15 mouse cellular contexts compared by ENCODE assay signal in the genomic region with DNA sequence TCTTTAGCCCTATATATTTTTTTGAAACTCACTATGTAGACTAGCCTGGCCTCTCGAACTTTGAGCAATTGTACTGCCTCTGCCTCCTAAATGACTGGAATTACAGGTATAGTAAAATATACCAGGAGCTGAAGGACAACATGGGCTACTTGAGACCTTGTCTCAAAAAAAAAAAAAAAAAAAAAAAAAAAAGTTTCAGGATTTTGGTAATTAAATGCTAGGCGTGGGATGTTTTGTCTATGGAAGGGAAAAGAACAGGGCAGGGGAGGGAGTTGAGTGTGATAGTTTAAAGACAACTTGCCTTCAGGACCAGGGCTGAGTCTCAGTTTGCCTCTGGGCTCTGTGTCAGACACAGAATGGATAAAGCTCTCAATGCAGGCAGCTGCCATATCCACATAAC. TPM values are rescaled to one million over a fixed set of nuclear protein-coding genes. Genes with fewer than 3 reads are reported as not detected.
A peak's percentile ranks its signal among the peaks of the same experiment; 100 is the strongest.
DNase-seq lines count a peak whose midpoint lies in the region; ATAC-seq and TF ChIP-seq lines count a peak whose summit lies in the region.
"Had no signal": no experiment of that assay in that cellular context is flagged by ENCODE, and none has a peak within 500 bp of the region (broad histone marks: within the 10 kb centered on the region; RNA-seq: fewer than 3 reads in every experiment).

No protein-coding gene starts in this region.

- ATAC-seq in intestine, embryonic 16.5 days, result no peak
- no peak for ATAC-seq in intestine, embryonic 15.5 days
- ATAC-seq in neural tube, embryonic 13.5 days (ENCODE audit: low read depth), result no peak
- ATAC-seq in limb, embryonic 13.5 days (ENCODE audit: low FRiP score, low read depth), result no peak

- H3K27ac ChIP-seq in intestine, embryonic 16.5 days (ENCODE audit: low read length), result no peak overlapping the region; the same call in 1 of the 2 replicates
- no peak overlapping the region for H3K27ac ChIP-seq in intestine, embryonic 15.5 days
- no peak overlapping the region for H3K27ac ChIP-seq in neural tube, embryonic 13.5 days (replicated peaks)
- H3K27ac ChIP-seq in limb, embryonic 13.5 days, result no peak overlapping the region
- H3K27ac ChIP-seq in thymus, adult 2 months (ENCODE audit: control insufficient read depth, insufficient read depth, low read length), result no peak overlapping the region

- no peak for TF ChIP-seq CTCF in thymus, adult 2 months (IDR thresholded peaks at IDR 0.05; ENCODE audit: borderline replicate concordance, control insufficient read depth, extremely low read depth, insufficient read depth, low read length, poor library complexity)

- no peaks in the 10 kb centered on the region for H3K27me3 ChIP-seq in intestine, embryonic 16.5 days (replicated peaks; ENCODE audit: control insufficient read depth, insufficient read depth, low read length)
- H3K27me3 ChIP-seq in intestine, embryonic 15.5 days (replicated peaks), result no peaks in the 10 kb centered on the region
- no peaks in the 10 kb centered on the region for H3K27me3 ChIP-seq in neural tube, embryonic 13.5 days
- H3K27me3 ChIP-seq in limb, embryonic 13.5 days, result no peaks in the 10 kb centered on the region
- H3K27me3 ChIP-seq in thymus, adult 2 months (ENCODE audit: control insufficient read depth, insufficient read depth, low read length), result no peaks in the 10 kb centered on the region

- H3K4me2 ChIP-seq in intestine, embryonic 16.5 days (ENCODE audit: low read depth, low read length), result no peak overlapping the region
- H3K4me2 ChIP-seq in intestine, embryonic 15.5 days (replicated peaks), result no peak overlapping the region
- H3K4me2 ChIP-seq in neural tube, embryonic 13.5 days, result no peak overlapping the region
- peak overlapping the region; percentile 80 for H3K4me2 ChIP-seq in limb, embryonic 13.5 days (replicated peaks)

- no peak for TF ChIP-seq POLR2A in thymus, adult 2 months (IDR thresholded peaks at IDR 0.05; ENCODE audit: control insufficient read depth, extremely low read depth, insufficient read depth, low read length, poor library complexity)

- no peaks in the 10 kb centered on the region for H3K9me3 ChIP-seq in intestine, embryonic 16.5 days (ENCODE audit: control insufficient read depth, low read length)
- no peaks in the 10 kb centered on the region for H3K9me3 ChIP-seq in intestine, embryonic 15.5 days
- H3K9me3 ChIP-seq in neural tube, embryonic 13.5 days, result no peaks in the 10 kb centered on the region
- no peaks in the 10 kb centered on the region for H3K9me3 ChIP-seq in limb, embryonic 13.5 days

- H3K4me1 ChIP-seq in intestine, embryonic 16.5 days (ENCODE audit: control insufficient read depth, insufficient read depth, low read length), result peaks cover 58% of the 10 kb centered on the region
- H3K4me1 ChIP-seq in intestine, embryonic 15.5 days (replicated peaks), result peaks cover 53% of the 10 kb centered on the region
- H3K4me1 ChIP-seq in neural tube, embryonic 13.5 days (replicated peaks), result peaks cover 48% of the 10 kb centered on the region
- H3K4me1 ChIP-seq in limb, embryonic 13.5 days, result peaks cover 34% of the 10 kb centered on the region
- H3K4me1 ChIP-seq in thymus, adult 2 months (replicated peaks; ENCODE audit: control insufficient read depth, insufficient read depth, low read length), result peaks cover 16% of the 10 kb centered on the region

- peak overlapping the region; percentile 96; the same call in 1 of the 2 replicates for H3K9ac ChIP-seq in intestine, embryonic 16.5 days (ENCODE audit: low read depth, low read length)
- no peak overlapping the region; the same call in 1 of the 2 replicates for H3K9ac ChIP-seq in intestine, embryonic 15.5 days
- H3K9ac ChIP-seq in neural tube, embryonic 13.5 days, result 0 out of 2 replicates have a peak overlapping the region, but pooled peaks have one; percentile 84
- H3K9ac ChIP-seq in limb, embryonic 13.5 days, result no peak overlapping the region

- peaks cover 30% of the 10 kb centered on the region for H3K36me3 ChIP-seq in intestine, embryonic 16.5 days (ENCODE audit: control insufficient read depth, insufficient read depth, low read length)
- H3K36me3 ChIP-seq in intestine, embryonic 15.5 days, result peaks cover 30% of the 10 kb centered on the region
- H3K36me3 ChIP-seq in neural tube, embryonic 13.5 days, result peaks cover 46% of the 10 kb centered on the region
- peaks cover 51% of the 10 kb centered on the region for H3K36me3 ChIP-seq in limb, embryonic 13.5 days
- H3K36me3 ChIP-seq in thymus, adult 2 months (ENCODE audit: control insufficient read depth, insufficient read depth, low read length), result peaks cover 19% of the 10 kb centered on the region

- 79% methylated on average over 2 of the region's 2 CpGs for WGBS in intestine, embryonic 16.5 days
- WGBS in intestine, embryonic 15.5 days, result 74% methylated on average over 2 of the region's 2 CpGs
- WGBS in neural tube, embryonic 13.5 days, result 76% methylated on average over 2 of the region's 2 CpGs
- 66% methylated on average over 2 of the region's 2 CpGs for WGBS in limb, embryonic 13.5 days
- WGBS in thymus, adult 2 months, result 94% methylated on average over 2 of the region's 2 CpGs

- H3K4me3 ChIP-seq in intestine, embryonic 16.5 days (ENCODE audit: low read length), result no peak overlapping the region
- no peak overlapping the region for H3K4me3 ChIP-seq in intestine, embryonic 15.5 days (replicated peaks)
- no peak overlapping the region for H3K4me3 ChIP-seq in neural tube, embryonic 13.5 days
- H3K4me3 ChIP-seq in limb, embryonic 13.5 days, result peak overlapping the region; percentile 99; the same call in 1 of the 2 replicates
- H3K4me3 ChIP-seq in thymus, adult 2 months (ENCODE audit: control insufficient read depth, insufficient read depth, low read length), result no peak overlapping the region

- DNase-seq in neural tube, embryonic 10.5 days (ENCODE audit: extremely low spot score, low spot score), result no peak
- DNase-seq in urinary bladder, postnatal 14 days (ENCODE audit: low spot score), result no peak
- no peak for DNase-seq in thymus, adult 2 months
- DNase-seq: adrenal gland, postnatal 10 days; heart, postnatal 10 days; kidney, adult 11 months; layer of hippocampus, adult 9-11 months; lung, postnatal 10 days; right cerebral cortex, postnatal 14 days; thymus, postnatal 25 days had no signal

RNA-seq across cellular contexts. Expression of a gene that starts 2.0 kb away (rescaled TPM):
- polyA plus RNA-seq in intestine, embryonic 16.5 days (2015; fragmentation: Nextera tagmentation; extraction: Ambion mirVana), result 1,365 and 1,538 TPM in 2 replicates
- 992 and 1,107 TPM in 2 replicates for polyA plus RNA-seq in intestine, embryonic 15.5 days (2015; fragmentation: Nextera tagmentation; extraction: Ambion mirVana)
- 329 and 382 TPM in 2 replicates for polyA plus RNA-seq in neural tube, embryonic 13.5 days (2015; fragmentation: Nextera tagmentation; extraction: Ambion mirVana)
- polyA plus RNA-seq in limb, embryonic 13.5 days (2015; fragmentation: Nextera tagmentation; extraction: Ambion mirVana), result 775 and 791 TPM in 2 replicates
- 125 and 139 TPM in 2 replicates for polyA plus RNA-seq in thymus, adult 2 months (2012; rRNA removed)

RNA-seq across cellular contexts. Expression of a gene that starts 6.4 kb away (rescaled TPM):
- polyA plus RNA-seq in intestine, embryonic 16.5 days (2015; fragmentation: Nextera tagmentation; extraction: Ambion mirVana), result 626 and 641 TPM in 2 replicates
- 559 and 611 TPM in 2 replicates for polyA plus RNA-seq in intestine, embryonic 15.5 days (2015; fragmentation: Nextera tagmentation; extraction: Ambion mirVana)
- 529 and 543 TPM in 2 replicates for polyA plus RNA-seq in neural tube, embryonic 13.5 days (2015; fragmentation: Nextera tagmentation; extraction: Ambion mirVana)
- polyA plus RNA-seq in limb, embryonic 13.5 days (2015; fragmentation: Nextera tagmentation; extraction: Ambion mirVana), result 530 and 555 TPM in 2 replicates
- polyA plus RNA-seq in thymus, adult 2 months (2012; rRNA removed), result 1,184 and 1,219 TPM in 2 replicates

RNA-seq across cellular contexts. Expression of a gene that starts 23.1 kb away (rescaled TPM):
- 19.6 and 86.6 TPM in 2 replicates for polyA plus RNA-seq in intestine, embryonic 16.5 days (2015; fragmentation: Nextera tagmentation; extraction: Ambion mirVana)
- polyA plus RNA-seq in intestine, embryonic 15.5 days (2015; fragmentation: Nextera tagmentation; extraction: Ambion mirVana), result 406 and 459 TPM in 2 replicates
- 292 and 326 TPM in 2 replicates for polyA plus RNA-seq in neural tube, embryonic 13.5 days (2015; fragmentation: Nextera tagmentation; extraction: Ambion mirVana)
- 480 and 508 TPM in 2 replicates for polyA plus RNA-seq in limb, embryonic 13.5 days (2015; fragmentation: Nextera tagmentation; extraction: Ambion mirVana)
- polyA plus RNA-seq in thymus, adult 2 months (2012; rRNA removed), result 60.9 and 74.6 TPM in 2 replicates

RNA-seq across cellular contexts. Expression of a gene that starts 23.2 kb away (rescaled TPM):
- 164 and 171 TPM in 2 replicates for polyA plus RNA-seq in intestine, embryonic 16.5 days (2015; fragmentation: Nextera tagmentation; extraction: Ambion mirVana)
- 178 and 194 TPM in 2 replicates for polyA plus RNA-seq in intestine, embryonic 15.5 days (2015; fragmentation: Nextera tagmentation; extraction: Ambion mirVana)
- polyA plus RNA-seq in neural tube, embryonic 13.5 days (2015; fragmentation: Nextera tagmentation; extraction: Ambion mirVana), result 175 and 192 TPM in 2 replicates
- 217 and 222 TPM in 2 replicates for polyA plus RNA-seq in limb, embryonic 13.5 days (2015; fragmentation: Nextera tagmentation; extraction: Ambion mirVana)
- 127 and 140 TPM in 2 replicates for polyA plus RNA-seq in thymus, adult 2 months (2012; rRNA removed)

RNA-seq across cellular contexts. Expression of a gene that starts 24.1 kb away (rescaled TPM):
- 0.37 TPM in 1 of 2 replicates, not detected in the other for polyA plus RNA-seq in intestine, embryonic 16.5 days (2015; fragmentation: Nextera tagmentation; extraction: Ambion mirVana)
- not detected in 2 replicates for polyA plus RNA-seq in intestine, embryonic 15.5 days (2015; fragmentation: Nextera tagmentation; extraction: Ambion mirVana)
- not detected in 2 replicates for polyA plus RNA-seq in neural tube, embryonic 13.5 days (2015; fragmentation: Nextera tagmentation; extraction: Ambion mirVana)
- polyA plus RNA-seq in limb, embryonic 13.5 days (2015; fragmentation: Nextera tagmentation; extraction: Ambion mirVana), result 0.59 and 0.94 TPM in 2 replicates
- polyA plus RNA-seq in thymus, adult 2 months (2012; rRNA removed), result 5.0 and 6.4 TPM in 2 replicates
- polyA plus RNA-seq: midbrain, postnatal 0 days had no signal

Comparison
In these comparisons a context has a peak if more than half of its experiments do, and no peak if none do; other contexts are left out.
1. H3K9ac ChIP-seq: peak in intestine, embryonic 16.5 days (single experiment) and neural tube, embryonic 13.5 days (single experiment); none in intestine, embryonic 15.5 days (single experiment) and limb, embryonic 13.5 days (single experiment).